Mouse (Mus musculus): Measurements from ENCODE around the gene Vax2.

GRCm38 (mm10) chr6:83711725-83712475, 836 bp downstream of the Vax2 start:
- TF ChIP-seq ZC3H11A (IDR thresholded peaks at IDR 0.05; ENCODE audit: borderline replicate concordance, low read depth, low read length) (no peak), HCFC1 (IDR thresholded peaks at IDR 0.05; ENCODE audit: borderline replicate concordance, insufficient read depth, low read length) (no peak)

Data from ES-E14 (cell line).